Mouse (Mus musculus) hindlimb bud, embryonic 11.5 days (tissue): ENCODE data around the gene Cfap206.

ENCODE experiments used
- DNase-seq: peaks from one replicate; pipeline ENCODE4 v3.0.0-alpha.2; 2012; ENCODE audit warnings: low read depth, low spot score; ENCODE audit errors: extremely low spot score

Gene Cfap206

GRCm38 (mm10) chr4:34680530-34680929 lies 49.5 kb downstream of the Cfap206 start:
- no peak for DNase-seq

GRCm38 (mm10) chr4:34673721-34674120 lies 56.3 kb downstream of the Cfap206 start:
- DNase-seq: no peak

GRCm38 (mm10) chr4:34667923-34668322 lies 62.1 kb downstream of the Cfap206 start:
- no peak for DNase-seq

GRCm38 (mm10) chr4:34661927-34662326 lies 68.1 kb downstream of the Cfap206 start:
- no peak for DNase-seq

GRCm38 (mm10) chr4:34661514-34661913 lies 68.5 kb downstream of the Cfap206 start:
- DNase-seq: no peak

GRCm38 (mm10) chr4:34659012-34659411 lies 71.0 kb downstream of the Cfap206 start:
- DNase-seq: no peak

- no peak for DNase-seq
Measured at GRCm38 (mm10) chr4:34656101-34656500, 73.9 kb downstream of the Cfap206 start.

- no peak for DNase-seq
Measured at GRCm38 (mm10) chr4:34653179-34653578, 76.8 kb downstream of the Cfap206 start.

GRCm38 (mm10) chr4:34644779-34645178 lies 85.2 kb downstream of the Cfap206 start:
- DNase-seq: no peak

GRCm38 (mm10) chr4:34640731-34641130 lies 89.3 kb downstream of the Cfap206 start:
- no peak for DNase-seq

- DNase-seq: no peak
Measured at GRCm38 (mm10) chr4:34639745-34640364, 90.2 kb downstream of the Cfap206 start.
